Mouse (Mus musculus): ENCODE measurements at regions not wholly inside any gene's neighbourhood (a gene's known extent, or its start where the extent isn't known, plus 50 kb on each side); places are given as distances from the start of the nearest gene placed in this dataset.
"Not testable (repeated sequence)": the region's sequence is repeated elsewhere in the genome, so short reads cannot be mapped to it uniquely, and the experiment has no call there.

DNA sequence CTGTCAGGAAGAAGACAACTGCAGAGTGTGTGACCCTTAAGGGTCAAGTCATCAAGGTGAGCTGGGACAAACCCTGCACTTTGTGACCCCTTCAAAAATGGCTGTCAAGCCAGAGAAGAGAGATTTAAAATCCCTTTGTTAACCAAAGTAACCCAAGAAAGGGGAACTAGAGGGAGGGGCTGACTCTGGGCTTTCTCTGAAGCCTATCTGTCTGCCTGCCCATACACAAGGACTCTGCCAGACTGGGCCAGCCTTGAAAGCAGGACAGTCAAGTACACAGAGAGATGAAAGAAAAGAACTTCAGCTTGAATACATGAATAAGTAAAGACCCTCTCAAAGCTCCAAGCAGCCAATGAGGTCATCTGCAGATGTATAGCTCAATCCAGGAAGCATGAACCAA lies 595.3 kb downstream of the Pdcd6ip start:
- no peak for DNase-seq (ENCODE audit: low spot score in 2 of 2)

DNA sequence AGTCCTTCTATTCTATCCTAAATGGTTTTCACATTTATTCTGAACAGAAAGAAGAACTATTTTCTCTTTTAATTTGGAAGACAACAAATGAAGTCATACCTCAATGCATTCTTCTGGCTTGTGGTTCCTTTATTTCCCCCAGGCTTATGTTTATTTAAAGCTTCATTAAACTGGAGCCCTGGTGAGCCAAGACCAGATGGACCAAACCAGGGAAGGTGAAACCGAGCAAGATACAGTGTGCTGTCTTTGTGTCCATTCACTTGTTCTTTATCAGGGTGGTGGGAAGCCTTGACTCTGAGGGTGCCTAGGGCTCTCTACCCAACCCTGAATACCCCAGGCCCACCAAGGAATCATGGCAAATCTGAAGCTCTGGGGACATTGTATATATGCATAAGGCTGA lies 606.3 kb downstream of the Pdcd6ip start:
- no peak for DNase-seq (ENCODE audit: low spot score in 2 of 2)

DNA sequence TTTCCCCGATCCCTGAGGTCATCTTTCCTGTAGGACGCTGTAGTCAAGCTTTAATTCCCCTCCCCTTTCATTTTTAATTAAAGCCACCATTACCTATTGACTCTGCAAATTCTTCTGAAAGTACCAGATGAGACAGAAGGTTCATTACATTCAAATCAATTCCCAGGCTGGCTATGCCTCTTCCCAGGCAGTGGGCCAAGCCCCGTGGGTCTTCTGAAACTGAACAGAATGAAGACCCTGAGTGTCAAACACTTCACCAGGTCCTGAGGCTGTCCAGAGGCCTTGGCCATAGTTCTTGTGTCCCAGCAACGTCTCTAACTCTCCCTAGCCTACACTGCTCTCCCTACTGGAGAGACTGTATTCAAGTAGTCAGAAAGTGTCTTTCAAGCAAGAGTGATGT lies 607.4 kb downstream of the Pdcd6ip start:
- DNase-seq (ENCODE audit: low spot score in 2 of 2), result no peak

DNA sequence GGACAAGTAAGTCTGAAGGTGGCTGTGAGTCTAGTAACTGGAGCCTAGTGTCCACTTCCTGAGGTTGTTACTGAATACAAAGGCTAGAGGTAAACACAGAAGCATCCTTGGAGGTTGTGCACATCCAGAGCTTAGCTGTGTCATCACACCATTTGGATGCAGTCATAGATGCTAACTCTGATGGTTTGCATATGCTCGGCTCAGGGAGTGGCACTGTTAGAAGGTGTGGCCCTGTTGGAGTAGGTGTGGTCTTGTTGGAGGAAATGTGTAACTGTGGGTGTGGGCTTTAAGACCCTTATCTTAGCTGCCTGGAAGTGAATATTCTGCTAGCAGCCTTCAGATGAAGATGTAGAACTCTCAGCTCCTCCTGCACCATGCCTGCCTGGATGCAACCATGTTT lies 612.6 kb downstream of the Pdcd6ip start:
- not testable (repeated sequence) for DNase-seq (ENCODE audit: low spot score in 2 of 2)

DNA sequence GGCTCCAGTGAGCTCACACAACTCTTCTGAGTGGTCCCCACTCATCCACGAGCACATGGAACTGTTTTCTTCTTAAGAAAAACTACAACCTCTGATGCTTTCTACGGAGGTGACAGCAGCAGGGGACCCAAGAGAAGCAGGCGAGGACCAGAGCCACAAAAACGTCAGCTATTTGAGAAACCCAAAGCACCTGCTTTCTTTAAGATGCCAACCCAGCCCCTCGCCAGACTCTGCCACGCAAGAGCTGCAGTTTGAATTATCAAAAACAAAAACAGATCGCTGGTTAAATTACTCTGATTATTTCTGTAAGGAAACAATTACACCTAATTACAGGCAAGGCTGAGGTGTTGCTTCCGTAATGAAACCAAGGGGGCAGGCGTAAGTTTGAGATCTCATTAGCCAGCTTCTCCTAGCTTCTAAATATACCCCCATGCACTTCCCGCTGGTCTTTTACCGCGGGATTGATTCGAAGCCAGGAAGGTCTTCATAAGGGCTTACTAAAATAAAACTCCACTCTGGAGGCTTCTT lies 614.1 kb downstream of the Pdcd6ip start:
- no peak for DNase-seq (ENCODE audit: low spot score in 2 of 2)

DNA sequence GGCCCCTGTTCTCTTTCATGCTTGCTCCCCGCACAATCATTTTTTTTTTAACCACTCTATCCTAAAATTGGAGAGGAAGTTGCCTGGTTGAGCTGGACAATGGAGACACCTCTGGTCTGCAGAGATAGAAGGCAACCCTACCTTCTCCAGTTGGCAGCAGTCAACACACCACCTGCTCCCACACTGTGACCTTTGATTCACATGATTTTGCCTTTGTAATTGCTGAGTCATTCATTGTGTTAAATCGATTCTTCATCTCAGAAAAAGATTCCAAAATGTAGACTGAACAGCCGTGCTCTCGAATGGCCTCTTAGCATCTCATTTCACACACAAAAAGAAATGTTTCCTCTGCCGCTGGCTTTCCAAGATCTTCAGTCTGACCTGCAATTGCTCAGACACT lies 616.2 kb downstream of the Pdcd6ip start:
- DNase-seq (ENCODE audit: low spot score in 2 of 2), result no peak

DNA sequence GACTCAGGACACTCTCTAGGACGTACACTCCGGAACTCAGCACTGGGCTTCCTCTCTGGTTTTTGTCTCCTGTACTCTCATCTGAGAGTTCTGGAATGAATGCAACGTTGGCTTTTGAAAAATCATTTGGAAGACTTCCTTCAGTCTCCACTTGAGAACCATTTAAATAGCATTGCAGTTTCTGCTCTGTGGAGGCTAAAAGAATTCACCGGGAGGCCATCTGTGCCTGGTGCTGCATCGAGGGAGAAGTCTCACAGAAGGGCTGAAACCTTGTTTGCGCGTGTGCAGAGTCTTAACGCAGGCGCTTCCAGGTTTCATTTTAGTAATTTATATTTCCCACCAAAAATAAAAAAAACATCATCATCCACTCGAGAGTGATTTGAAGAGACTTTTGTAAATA lies 620.3 kb downstream of the Pdcd6ip start:
- peak; percentile 19 to 29 for DNase-seq (ENCODE audit: low spot score in 2 of 2)

DNA sequence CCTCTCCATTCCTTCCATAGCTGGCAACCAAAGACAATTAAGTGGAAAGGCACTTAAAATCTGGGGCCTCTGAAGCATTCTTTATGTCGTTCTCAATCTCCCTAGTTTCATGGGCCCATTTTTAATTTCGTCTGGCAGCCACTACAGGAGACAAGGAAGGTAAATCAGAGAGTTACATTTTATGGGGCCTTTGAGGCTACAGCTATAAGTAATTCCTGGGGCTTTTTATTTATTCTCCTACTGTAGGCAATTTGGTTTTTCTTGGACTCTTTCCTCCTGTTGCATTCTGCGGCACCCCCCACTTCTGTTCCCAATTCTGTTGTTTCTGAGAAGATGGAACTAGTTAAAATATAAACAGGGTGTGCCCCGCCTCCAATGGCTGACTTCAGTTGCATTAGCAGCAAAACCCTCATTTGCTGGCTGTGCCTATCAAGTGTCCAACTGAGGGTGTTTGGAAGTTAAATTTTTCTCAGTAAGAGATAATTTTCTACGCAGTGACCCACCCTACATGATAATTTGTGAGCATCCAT lies 622.7 kb downstream of the Pdcd6ip start:
- no peak for DNase-seq (ENCODE audit: low spot score in 2 of 2)

DNA sequence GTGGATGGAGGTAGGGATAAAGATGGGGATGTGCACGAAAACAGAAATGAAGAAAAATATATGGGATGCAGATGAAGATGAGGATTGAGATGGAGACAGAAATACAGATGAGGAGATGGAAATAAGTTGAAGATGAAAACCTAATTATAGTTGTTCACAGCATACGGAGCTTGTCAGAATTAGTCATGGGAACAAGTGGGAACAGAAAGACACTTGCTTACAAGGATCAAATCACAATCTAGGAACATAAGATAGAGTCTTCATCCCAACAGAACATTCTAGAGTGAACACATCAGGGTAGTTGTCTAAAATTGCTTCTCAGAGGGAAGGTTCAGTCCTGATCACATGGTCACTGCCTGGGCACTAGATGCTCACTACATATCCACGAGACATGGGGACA lies 633.2 kb downstream of the Pdcd6ip start:
- DNase-seq (ENCODE audit: low spot score in 2 of 2), result no peak

DNA sequence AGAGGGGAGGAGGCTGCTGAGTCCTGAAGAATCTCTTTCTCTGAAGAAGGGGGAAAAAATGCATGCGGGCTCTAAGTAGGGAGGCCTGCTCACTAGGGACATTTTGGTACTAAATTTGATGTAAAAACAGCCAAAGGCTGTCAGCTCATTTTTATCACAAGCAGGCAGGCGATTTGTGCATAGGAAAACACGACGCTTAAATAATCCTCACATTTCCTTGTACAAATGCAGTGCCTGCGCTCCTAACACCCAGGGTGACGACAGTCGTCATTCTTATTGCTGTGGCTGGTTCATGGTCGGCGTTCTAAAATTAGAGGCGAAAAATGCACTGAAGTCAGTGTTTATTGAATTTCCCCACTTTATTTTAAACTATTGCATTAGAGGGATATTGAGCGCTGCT lies 650.6 kb downstream of the Pdcd6ip start:
- no peak for DNase-seq (ENCODE audit: low spot score in 2 of 2)

DNA sequence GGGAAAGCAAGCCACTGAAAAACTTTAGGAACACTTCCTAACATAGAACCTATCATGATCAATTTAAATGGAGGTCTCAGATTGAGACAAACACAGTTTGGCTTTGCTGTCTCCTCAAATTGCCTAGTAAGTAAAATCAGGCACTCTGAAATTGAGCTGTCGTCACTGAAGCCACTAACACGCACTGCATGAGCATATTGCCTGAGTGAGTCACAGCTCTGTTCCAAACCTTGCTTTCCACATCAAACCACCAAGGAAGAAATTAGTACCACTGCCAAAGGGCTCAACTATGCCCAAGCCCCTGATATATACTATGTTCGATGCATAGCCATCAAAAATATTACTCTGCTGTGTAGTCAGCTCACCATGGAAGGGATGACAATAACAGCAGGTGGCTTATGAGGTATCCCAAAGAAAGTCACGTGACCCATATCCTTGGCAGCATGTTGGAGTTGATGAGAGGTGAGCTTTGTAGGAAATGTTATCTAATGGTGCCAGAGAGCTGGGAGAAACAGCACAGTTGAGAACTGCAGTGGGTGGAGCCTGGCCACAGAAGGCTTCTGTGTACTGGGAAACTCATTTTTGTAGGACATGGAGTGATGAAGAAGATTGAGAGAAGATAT lies 663.4 kb downstream of the Pdcd6ip start:
- DNase-seq (ENCODE audit: low spot score in 2 of 2), result peak in 1 of 2 experiments; percentile 42

DNA sequence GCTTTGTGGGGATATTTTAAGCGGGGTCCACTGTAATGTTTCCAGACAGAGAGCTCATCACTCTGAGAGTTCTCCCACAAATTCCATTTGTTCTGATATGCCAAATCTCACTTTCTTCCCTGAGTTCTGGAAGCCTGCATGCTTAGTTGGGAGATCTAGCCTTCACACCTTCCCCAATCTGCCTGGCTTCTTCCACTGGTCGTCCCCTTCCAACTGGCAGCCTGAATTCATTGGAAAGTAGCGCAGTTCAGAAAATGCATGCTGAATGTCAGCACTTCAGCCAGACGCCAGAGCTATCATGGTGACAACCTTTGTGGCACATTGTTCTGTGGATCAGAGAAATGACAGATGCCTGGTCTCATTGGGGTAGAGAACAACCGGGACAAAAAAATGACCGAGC lies 667.2 kb downstream of the Pdcd6ip start:
- no peak for DNase-seq (ENCODE audit: low spot score in 2 of 2)

DNA sequence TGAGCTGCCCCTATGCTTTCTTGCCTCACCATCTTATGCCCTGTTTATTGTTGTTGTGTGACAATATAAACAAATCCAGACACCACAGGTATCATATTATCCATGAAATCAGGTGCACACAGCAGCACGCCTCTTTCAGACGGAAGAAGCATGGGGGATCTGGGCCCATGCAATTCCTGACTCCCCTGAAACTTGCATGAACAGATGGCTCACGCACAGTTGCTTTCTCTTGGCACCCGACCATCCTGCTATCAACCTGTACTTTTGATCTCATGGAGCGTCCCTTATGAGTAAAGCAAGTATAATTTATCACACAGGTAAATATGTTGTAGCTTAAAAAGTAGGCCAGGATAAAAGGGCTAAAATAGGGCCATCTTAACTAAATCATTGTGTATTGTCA lies 674.1 kb downstream of the Pdcd6ip start:
- DNase-seq (ENCODE audit: low spot score in 2 of 2), result no peak

DNA sequence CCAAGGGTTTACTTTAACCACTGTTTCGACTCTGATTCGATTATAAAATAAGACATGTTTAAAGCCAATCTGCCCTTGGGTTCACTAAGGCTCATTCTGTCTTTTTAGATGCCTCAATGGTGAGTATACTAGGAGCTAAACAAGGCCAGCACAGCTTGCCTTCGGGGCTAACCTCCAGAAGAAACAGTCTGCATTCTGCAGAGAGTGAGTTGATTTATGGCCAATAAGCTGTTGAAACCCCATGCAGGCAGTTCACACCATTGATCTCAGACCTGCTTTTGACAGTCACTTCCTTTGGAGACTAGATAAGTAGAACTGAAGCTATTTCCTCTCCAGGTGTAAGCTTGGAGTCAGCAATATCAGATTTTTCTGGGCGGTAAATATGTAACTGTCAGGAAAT lies 679.0 kb downstream of the Pdcd6ip start:
- DNase-seq (ENCODE audit: low spot score in 2 of 2), result no peak

DNA sequence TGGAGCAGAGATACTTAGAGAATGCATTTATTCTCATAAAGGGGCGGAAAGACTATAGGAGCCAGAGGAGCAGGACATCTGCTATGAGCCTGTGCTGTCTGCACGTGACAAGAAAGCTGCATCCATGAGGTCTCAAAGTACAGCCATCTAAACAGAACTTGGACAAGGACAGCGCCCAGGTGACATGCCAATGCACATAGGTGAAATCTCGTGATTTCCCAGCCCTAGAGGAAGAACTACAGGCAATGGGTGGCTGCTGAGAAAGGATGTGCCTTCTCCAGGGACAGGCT lies 681.2 kb downstream of the Pdcd6ip start:
- DNase-seq (ENCODE audit: low spot score in 2 of 2), result no peak

DNA sequence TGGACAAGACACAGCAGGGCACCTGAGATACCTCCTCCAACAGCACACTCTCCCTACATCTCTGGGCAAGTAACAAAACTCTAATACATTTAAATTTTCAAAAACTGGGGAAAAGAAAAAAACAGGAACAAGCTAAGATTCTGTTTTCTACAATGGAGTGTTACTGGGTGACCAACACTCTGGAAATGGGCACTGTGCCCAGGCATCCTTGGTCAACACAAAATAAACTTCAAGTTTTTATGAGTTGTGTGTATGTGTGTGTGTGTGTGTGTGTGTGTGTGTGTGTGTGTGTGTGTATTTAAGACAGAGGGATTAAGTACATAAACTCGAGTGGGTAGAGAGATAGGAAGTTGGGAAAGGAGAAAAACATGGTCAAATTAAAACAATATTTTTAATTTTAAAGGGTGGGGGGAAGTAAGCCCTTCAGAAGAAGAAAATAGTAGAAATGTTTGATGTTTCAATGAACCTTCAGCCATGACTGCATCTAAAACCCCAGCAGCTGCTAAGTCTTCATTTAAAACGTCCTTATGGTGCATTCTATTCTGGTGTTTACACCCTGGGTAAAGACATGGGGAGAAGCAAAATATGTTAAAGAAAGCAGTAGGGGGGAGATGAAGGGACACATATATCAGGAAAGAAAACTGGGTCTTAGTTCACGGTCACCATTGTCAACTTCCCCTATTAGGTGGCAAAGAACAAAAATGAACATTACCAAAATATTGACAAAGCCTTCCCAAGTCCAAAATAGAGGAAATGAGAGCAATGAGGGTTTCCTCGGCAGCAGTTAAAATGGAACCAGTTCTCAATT lies 681.8 kb downstream of the Pdcd6ip start:
- no peak for DNase-seq (ENCODE audit: low spot score in 2 of 2)

DNA sequence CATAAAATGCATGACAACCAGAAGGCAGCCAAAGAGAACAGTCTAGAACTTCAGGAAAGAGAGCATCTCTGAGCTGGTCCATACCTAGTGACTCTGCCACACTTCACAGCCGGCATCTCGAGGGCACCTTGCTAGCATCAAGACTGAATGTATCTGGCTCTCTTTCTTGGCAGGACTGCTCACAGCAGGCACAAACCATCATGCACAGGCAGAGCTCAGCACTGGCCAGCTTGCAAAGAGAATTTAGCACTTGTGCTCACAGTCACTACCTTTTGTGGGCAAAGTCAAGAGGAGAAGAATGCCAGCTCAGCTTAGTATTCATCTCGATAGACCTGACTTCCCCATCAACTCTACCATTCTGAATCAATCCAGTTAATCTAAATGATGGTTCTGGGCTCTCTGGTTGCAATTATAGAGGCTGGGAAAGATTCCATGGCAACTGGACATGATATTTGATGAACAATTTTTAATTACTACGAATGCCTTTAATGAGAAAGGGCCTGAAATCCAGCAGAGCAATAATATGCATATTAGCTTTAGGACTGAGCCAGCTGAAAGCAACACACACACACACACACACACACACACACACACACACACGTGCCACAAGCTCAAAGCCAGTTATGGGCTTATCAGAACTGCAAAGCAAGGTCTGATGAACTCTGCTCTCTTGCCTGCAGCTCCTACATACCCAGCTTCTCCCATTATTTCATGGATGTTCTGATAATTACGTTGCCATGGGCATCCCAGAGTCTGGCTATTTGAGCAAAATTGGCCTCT lies 686.0 kb downstream of the Pdcd6ip start:
- DNase-seq (ENCODE audit: low spot score in 2 of 2), result no peak

DNA sequence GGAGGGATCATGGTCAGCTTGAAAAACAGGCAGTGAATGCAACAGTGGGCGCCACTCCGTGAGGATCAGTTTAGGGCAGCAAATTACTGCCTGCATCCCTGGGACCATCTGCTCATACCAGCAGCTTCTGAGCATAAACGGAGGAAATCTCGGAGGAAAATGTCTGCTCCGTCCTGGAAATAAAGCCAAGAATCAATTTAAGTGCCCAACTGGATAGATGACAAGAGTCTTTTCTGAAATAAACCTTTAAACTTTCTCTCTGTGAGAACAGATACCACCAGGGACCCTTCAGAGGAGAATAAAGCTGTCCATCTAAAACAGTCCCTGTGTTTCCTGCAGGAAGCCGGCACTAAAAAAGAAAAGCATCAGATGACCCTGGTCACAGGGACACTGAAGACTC lies 688.5 kb downstream of the Pdcd6ip start:
- DNase-seq (ENCODE audit: low spot score in 2 of 2), result no peak

DNA sequence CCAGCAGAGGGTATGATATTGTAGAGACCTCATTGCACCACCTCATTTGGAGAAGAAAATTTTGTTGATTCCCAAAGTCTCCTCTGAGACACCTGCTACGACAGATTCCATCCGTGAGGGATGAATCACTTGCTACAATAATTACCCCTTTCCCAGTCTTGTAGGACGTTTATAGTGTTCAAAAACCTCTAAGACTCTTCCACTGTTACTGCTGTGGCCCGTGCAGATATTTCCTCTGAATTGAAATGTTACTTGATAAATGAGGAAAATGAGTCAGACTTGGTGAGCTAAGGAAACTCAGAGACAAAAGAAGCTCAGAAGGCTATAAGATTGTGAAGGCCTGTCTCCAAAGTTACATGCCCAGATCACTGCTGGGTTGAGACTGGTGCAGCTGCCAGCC lies 700.0 kb downstream of the Pdcd6ip start:
- no peak for DNase-seq (ENCODE audit: low spot score in 2 of 2)

DNA sequence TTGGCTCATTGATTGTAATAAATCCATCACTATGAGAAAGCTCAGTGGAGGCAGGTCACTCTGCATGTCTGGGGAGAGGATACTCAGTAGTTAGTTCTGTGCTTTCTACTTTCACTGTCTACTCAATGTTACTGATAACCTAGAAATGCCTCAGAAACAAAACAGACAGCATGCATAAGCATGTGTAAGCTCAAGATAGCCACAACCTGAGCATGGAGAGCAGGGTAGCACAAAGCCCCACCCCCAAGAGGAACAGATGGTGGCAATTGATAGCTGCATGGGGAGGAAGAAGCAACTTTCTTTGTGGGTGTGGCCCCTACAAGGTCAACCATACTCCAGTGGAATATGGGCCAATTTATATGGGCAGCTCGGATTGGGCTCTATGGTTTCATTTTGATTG lies 711.9 kb downstream of the Pdcd6ip start:
- no peak for DNase-seq (ENCODE audit: low spot score in 2 of 2)

DNA sequence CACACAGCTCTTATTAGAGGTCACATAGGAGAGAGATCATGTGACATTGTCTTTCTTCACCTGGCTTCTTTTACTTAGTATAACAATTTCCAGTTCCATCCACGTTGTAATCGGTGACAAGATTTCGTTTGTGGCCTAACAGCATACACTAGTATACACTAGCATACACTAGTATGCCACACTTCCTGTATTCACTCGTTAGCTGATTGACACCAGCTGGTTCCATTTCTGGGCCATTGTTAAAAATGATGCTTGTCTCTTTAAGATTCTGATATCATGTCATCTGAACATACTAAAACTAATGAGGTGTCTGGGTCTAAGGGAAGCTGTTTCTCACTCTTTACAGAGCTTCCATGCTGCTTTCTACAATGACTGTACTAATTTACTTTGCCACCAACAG lies 713.3 kb downstream of the Pdcd6ip start:
- DNase-seq (ENCODE audit: low spot score in 2 of 2), result no peak

DNA sequence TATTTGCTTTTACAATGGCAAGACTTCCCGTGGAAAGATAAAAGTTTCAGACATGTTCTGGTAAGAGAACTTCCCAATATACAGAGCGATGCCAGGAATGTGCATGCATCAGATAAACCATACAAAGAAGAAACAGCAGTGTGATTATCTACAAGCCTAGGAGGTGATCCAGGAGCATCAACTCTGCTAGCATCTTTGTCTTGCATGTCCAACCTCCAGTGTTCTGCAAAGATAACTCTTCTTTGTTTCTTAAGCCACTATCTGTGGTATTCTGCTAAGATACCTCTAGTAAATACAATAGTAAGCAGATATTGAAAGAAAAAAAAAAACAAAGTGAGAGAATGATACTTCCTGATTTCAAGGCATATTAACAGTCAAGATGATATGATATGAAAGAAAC lies 714.4 kb downstream of the Pdcd6ip start:
- no peak for DNase-seq (ENCODE audit: low spot score in 2 of 2)

All from layer of hippocampus, adult 8-10 months (tissue).